Mouse (Mus musculus) intestine, embryonic 16.5 days (tissue): ENCODE measurements around the gene Hfe. TPM values are rescaled to one million over a fixed set of nuclear protein-coding genes. Genes with fewer than 3 reads are reported as not detected.
"Not testable (repeated sequence)": the region's sequence is repeated elsewhere in the genome, so short reads cannot be mapped to it uniquely, and the experiment has no call there.

Source experiments
- ATAC-seq: fragments of 200-750 bp; cut with Nextera tagmentation; 2 replicates; pipeline ENCODE4 v1.8.0; 2017; ENCODE audit warnings: moderate TSS enrichment, moderate library complexity
- H3K27ac ChIP-seq: fragments of 300-500 bp; sonication (generic); 2 replicates; pipeline ENCODE4 v1.5.1; 2014; ENCODE audit warnings: mild to moderate bottlenecking, low read length
- H3K27me3 ChIP-seq: fragments of 300-500 bp; sonication (generic); replicated peaks from 2 replicates; pipeline ENCODE4 v1.6.1; 2014; ENCODE audit warnings: low read length, control low read depth, mixed read lengths; ENCODE audit not compliant: control insufficient read depth, insufficient read depth
- H3K36me3 ChIP-seq: fragments of 300-500 bp; sonication (generic); 2 replicates; pipeline ENCODE4 v1.6.1; 2014; ENCODE audit warnings: low read length, control low read depth; ENCODE audit not compliant: control insufficient read depth, insufficient read depth
- H3K4me1 ChIP-seq: fragments of 300-500 bp; sonication (generic); 2 replicates; pipeline ENCODE4 v1.6.1; 2014; ENCODE audit warnings: low read length, control low read depth, mixed read lengths; ENCODE audit not compliant: control insufficient read depth, insufficient read depth
- H3K4me2 ChIP-seq: fragments of 300-500 bp; sonication (generic); 2 replicates; pipeline ENCODE4 v1.6.1; 2014; ENCODE audit warnings: low read depth, low read length, control low read depth
- H3K4me3 ChIP-seq: fragments of 300-500 bp; sonication (generic); 2 replicates; pipeline ENCODE4 v1.5.1; 2014; ENCODE audit warnings: mild to moderate bottlenecking, low read length
- H3K9ac ChIP-seq: fragments of 300-500 bp; sonication (generic); 2 replicates; pipeline ENCODE4 v1.6.1; 2014; ENCODE audit warnings: low read depth, low read length
- H3K9me3 ChIP-seq: fragments of 300-500 bp; sonication (generic); 2 replicates; pipeline ENCODE4 v1.6.1; 2016; ENCODE audit warnings: low read length, control low read depth; ENCODE audit not compliant: control insufficient read depth
- WGBS: fragments of 180-500 bp; shearing (Covaris S2); extraction: QIAGEN DNeasy Blood & Tissue Kit; methylation state at CpG from one replicate; pipeline ENCODE4 v1.1.7; 2014; 5-methylcytosine and 5-hydroxymethylcytosine counted together
- polyA plus RNA-seq: library from polyadenylated mRNA; unstranded; fragments of >200 nt; fragmentation: Nextera tagmentation; extraction: Ambion mirVana; gene quantifications from 2 replicates; pipeline ENCODE4 v1.2.1, GENCODE M21; 2015

Hfe gene
- polyA plus RNA-seq, 1 experiment from 2014 or later = 9.7 TPM

GRCm38 (mm10) chr13:23702801-23703200, 7.9 kb downstream of the Hfe start:
- WGBS = 79% methylated on average over 2 of the region's 2 CpGs
- H3K4me2 ChIP-seq, H3K36me3 ChIP-seq, ATAC-seq, H3K9ac ChIP-seq, H3K27ac ChIP-seq, H3K9me3 ChIP-seq, H3K4me1 ChIP-seq, H3K4me3 ChIP-seq, H3K27me3 ChIP-seq: not testable (repeated sequence)

- H3K36me3 ChIP-seq = no peaks in the 10 kb centered on the region
- no peak overlapping the region for H3K4me2 ChIP-seq
- no peak overlapping the region for H3K4me3 ChIP-seq
- no peak for ATAC-seq
- no peaks in the 10 kb centered on the region for H3K9me3 ChIP-seq
- WGBS = 72% methylated on average over 4 of the region's 4 CpGs
- no peaks in the 10 kb centered on the region for H3K27me3 ChIP-seq
- peaks cover 5% of the 10 kb centered on the region; the same call in 1 of the 2 replicates for H3K4me1 ChIP-seq
- no peak overlapping the region for H3K27ac ChIP-seq
- no peak overlapping the region for H3K9ac ChIP-seq
These were observed 8.4 kb downstream of the Hfe start for GRCm38 (mm10) chr13:23702220-23702619.

- H3K9ac ChIP-seq = peak overlapping the region; percentile 34
- 25% methylated on average over 8 of the region's 8 CpGs for WGBS
These were observed 9.7 kb downstream of the Hfe start for GRCm38 (mm10) chr13:23700786-23701520.

GRCm38 (mm10) chr13:23699767-23700166, 10.9 kb downstream of the Hfe start:
- Histone ChIP-seq H3K9ac (no peak overlapping the region), H3K36me3 (no peaks in the 10 kb centered on the region), H3K27me3 (no peaks in the 10 kb centered on the region), H3K4me2 (no peak overlapping the region), H3K27ac (no peak overlapping the region), H3K9me3 (no peaks in the 10 kb centered on the region), H3K4me3 (no peak overlapping the region), H3K4me1 (peaks cover 5% of the 10 kb centered on the region; the same call in 1 of the 2 replicates)
- 70% methylated on average over 3 of the region's 3 CpGs for WGBS
- no peak for ATAC-seq

More at GRCm38 (mm10) chr13:23700786-23701520, 9.7 kb downstream of the Hfe start:
- Histone ChIP-seq H3K4me1 (peaks cover 5% of the 10 kb centered on the region; the same call in 1 of the 2 replicates), H3K36me3 (no peaks in the 10 kb centered on the region), H3K27ac (no peak overlapping the region), H3K27me3 (no peaks in the 10 kb centered on the region), H3K4me3 (no peak overlapping the region), H3K9me3 (no peaks in the 10 kb centered on the region), H3K4me2 (no peak overlapping the region)
- peak; percentile 49 for ATAC-seq

GRCm38 (mm10) chr13:23698996-23699395, 11.7 kb downstream of the Hfe start:
- 68% methylated on average over 6 of the region's 6 CpGs for WGBS
- no peak for ATAC-seq
- H3K9me3 ChIP-seq = no peaks in the 10 kb centered on the region
- no peaks in the 10 kb centered on the region for H3K36me3 ChIP-seq
- H3K4me3 ChIP-seq = no peak overlapping the region
- no peak overlapping the region for H3K9ac ChIP-seq
- H3K27me3 ChIP-seq = no peaks in the 10 kb centered on the region
- peak overlapping the region; percentile 35 for H3K4me2 ChIP-seq
- peak overlapping the region; percentile 45; the same call in 1 of the 2 replicates for H3K27ac ChIP-seq
- H3K4me1 ChIP-seq = peaks cover 5% of the 10 kb centered on the region; the same call in 1 of the 2 replicates

GRCm38 (mm10) chr13:23698300-23698693, 12.4 kb downstream of the Hfe start, which contains the start of gene Hist1h4c:
Hist1h4c (minus strand) TSS chr13:23698454.
- H3K4me3 ChIP-seq = peak within 1 kb of the TSS; percentile 54
- under 1% methylated on average over 17 of the region's 22 CpGs for WGBS
- peak within 1 kb of the TSS; percentile 71 for H3K9ac ChIP-seq
- H3K9me3 ChIP-seq = no peaks in the 10 kb centered on the region
- peak within 1 kb of the TSS; percentile 69 for H3K4me2 ChIP-seq
- ATAC-seq = peak; percentile 96
- H3K27ac ChIP-seq = peak within 1 kb of the TSS; percentile 94
- H3K36me3 ChIP-seq = no peaks in the 10 kb centered on the region
- H3K4me1 ChIP-seq = peaks cover 5% of the 10 kb centered on the region; the same call in 1 of the 2 replicates
- H3K27me3 ChIP-seq = no peaks in the 10 kb centered on the region

GRCm38 (mm10) chr13:23697491-23698299, 13.0 kb downstream of the Hfe start:
- H3K27ac ChIP-seq = peak overlapping the region; percentile 94
- peak; percentile 52 for ATAC-seq
- H3K36me3 ChIP-seq = no peaks in the 10 kb centered on the region
- peak overlapping the region; percentile 54 for H3K4me3 ChIP-seq
- H3K27me3 ChIP-seq = no peaks in the 10 kb centered on the region
- peaks cover 5% of the 10 kb centered on the region; the same call in 1 of the 2 replicates for H3K4me1 ChIP-seq
- H3K9me3 ChIP-seq = no peaks in the 10 kb centered on the region
- under 1% methylated on average over 21 of the region's 32 CpGs for WGBS
- peak overlapping the region; percentile 69 for H3K4me2 ChIP-seq
- peak overlapping the region; percentile 71 for H3K9ac ChIP-seq

- no peaks in the 10 kb centered on the region for H3K9me3 ChIP-seq
- no peak overlapping the region for H3K9ac ChIP-seq
- peaks cover 4% of the 10 kb centered on the region; the same call in 1 of the 2 replicates for H3K4me1 ChIP-seq
- no peaks in the 10 kb centered on the region for H3K27me3 ChIP-seq
- no peak overlapping the region for H3K27ac ChIP-seq
- H3K36me3 ChIP-seq = no peaks in the 10 kb centered on the region
- no peak for ATAC-seq
- H3K4me2 ChIP-seq = no peak overlapping the region
- 65% methylated on average over 15 of the region's 15 CpGs for WGBS
- H3K4me3 ChIP-seq = no peak overlapping the region
These were observed 14.6 kb downstream of the Hfe start for GRCm38 (mm10) chr13:23696061-23696474.

- Histone ChIP-seq H3K9ac (no peak within 1 kb of the TSS), H3K27ac (no peak within 1 kb of the TSS), H3K27me3 (no peaks in the 10 kb centered on the region), H3K36me3 (no peaks in the 10 kb centered on the region), H3K9me3 (no peaks in the 10 kb centered on the region), H3K4me2 (no peak within 1 kb of the TSS), H3K4me3 (no peak within 1 kb of the TSS), H3K4me1 (peaks cover 3% of the 10 kb centered on the region; the same call in 1 of the 2 replicates)
- 47% methylated on average over 12 of the region's 13 CpGs for WGBS
- no peak for ATAC-seq
These were observed 15.1 kb downstream of the Hfe start, which contains the start of gene Hist1h1t for GRCm38 (mm10) chr13:23695514-23695913. Hist1h1t (plus strand) TSS chr13:23695814.
